Mouse (Mus musculus): ENCODE data around the gene Specc1.

Specc1 gene

GRCm38 (mm10) chr11:62050356-62051330 is 94.1 kb downstream of the Specc1 start:
- DNase-seq (ENCODE audit: low read depth): no peak

- no peak for DNase-seq (ENCODE audit: low read depth)
Measured at GRCm38 (mm10) chr11:62051487-62051886, 94.9 kb downstream of the Specc1 start.

GRCm38 (mm10) chr11:62053928-62054327 is 97.4 kb downstream of the Specc1 start:
- no peak for DNase-seq (ENCODE audit: low read depth)

GRCm38 (mm10) chr11:62064565-62064964 is 108.0 kb downstream of the Specc1 start:
- no peak for DNase-seq (ENCODE audit: low read depth)

- no peak for DNase-seq (ENCODE audit: low read depth)
Measured at GRCm38 (mm10) chr11:62065655-62066054, 109.1 kb downstream of the Specc1 start.

GRCm38 (mm10) chr11:62069554-62069953 is 113.0 kb downstream of the Specc1 start:
- no peak for DNase-seq (ENCODE audit: low read depth)

- DNase-seq (ENCODE audit: low read depth): no peak
Measured at GRCm38 (mm10) chr11:62070206-62070605, 113.6 kb downstream of the Specc1 start.

- no peak for DNase-seq (ENCODE audit: low read depth)
Measured at GRCm38 (mm10) chr11:62072406-62072805, 115.8 kb downstream of the Specc1 start.

- DNase-seq (ENCODE audit: low read depth): no peak
Measured at GRCm38 (mm10) chr11:62073575-62074140, 117.1 kb downstream of the Specc1 start.

- no peak for DNase-seq (ENCODE audit: low read depth)
Measured at GRCm38 (mm10) chr11:62074578-62074977, 118.0 kb downstream of the Specc1 start.

GRCm38 (mm10) chr11:62075071-62075470 is 118.5 kb downstream of the Specc1 start:
- DNase-seq (ENCODE audit: low read depth): no peak

GRCm38 (mm10) chr11:62075551-62075950 is 119.0 kb downstream of the Specc1 start:
- no peak for DNase-seq (ENCODE audit: low read depth)

GRCm38 (mm10) chr11:62076345-62077156 is 120.0 kb downstream of the Specc1 start:
- DNase-seq (ENCODE audit: low read depth): peak; percentile 79

GRCm38 (mm10) chr11:62077157-62077865 is 120.7 kb downstream of the Specc1 start:
- peak; percentile 21 for DNase-seq (ENCODE audit: low read depth)

- DNase-seq (ENCODE audit: low read depth): no peak
Measured at GRCm38 (mm10) chr11:62078371-62078770, 121.8 kb downstream of the Specc1 start.

- no peak for DNase-seq (ENCODE audit: low read depth)
Measured at GRCm38 (mm10) chr11:62079100-62079857, 122.7 kb downstream of the Specc1 start.

- DNase-seq (ENCODE audit: low read depth): no peak
Measured at GRCm38 (mm10) chr11:62080476-62080875, 123.9 kb downstream of the Specc1 start.

GRCm38 (mm10) chr11:62086648-62087047 is 130.1 kb downstream of the Specc1 start:
- no peak for DNase-seq (ENCODE audit: low read depth)

GRCm38 (mm10) chr11:62087051-62087450 is 130.5 kb downstream of the Specc1 start:
- no peak for DNase-seq (ENCODE audit: low read depth)

- no peak for DNase-seq (ENCODE audit: low read depth)
Measured at GRCm38 (mm10) chr11:62088651-62089050, 132.1 kb downstream of the Specc1 start.

GRCm38 (mm10) chr11:62090321-62090720 is 133.8 kb downstream of the Specc1 start:
- DNase-seq (ENCODE audit: low read depth): no peak

All from induced T-regulatory cell, adult 2 months (primary cell).